Mouse (Mus musculus): Measurements from ENCODE around the gene Tanc2.

GRCm38 (mm10) chr11:105933746-105934145, 344.0 kb downstream of the Tanc2 start:
- TF ChIP-seq CTCF (IDR thresholded peaks at IDR 0.05; ENCODE audit: control insufficient read depth, insufficient read depth, insufficient replicate concordance, low read depth, low read length) (no peak), POLR2A (IDR thresholded peaks at IDR 0.05; ENCODE audit: control insufficient read depth, low read depth, low read length) (no peak)
